Mouse (Mus musculus): ENCODE data around the gene Tmem220.
"Not testable (repeated sequence)": the region's sequence is repeated elsewhere in the genome, so short reads cannot be mapped to it uniquely, and the experiment has no call there.

Gene Tmem220

DNA sequence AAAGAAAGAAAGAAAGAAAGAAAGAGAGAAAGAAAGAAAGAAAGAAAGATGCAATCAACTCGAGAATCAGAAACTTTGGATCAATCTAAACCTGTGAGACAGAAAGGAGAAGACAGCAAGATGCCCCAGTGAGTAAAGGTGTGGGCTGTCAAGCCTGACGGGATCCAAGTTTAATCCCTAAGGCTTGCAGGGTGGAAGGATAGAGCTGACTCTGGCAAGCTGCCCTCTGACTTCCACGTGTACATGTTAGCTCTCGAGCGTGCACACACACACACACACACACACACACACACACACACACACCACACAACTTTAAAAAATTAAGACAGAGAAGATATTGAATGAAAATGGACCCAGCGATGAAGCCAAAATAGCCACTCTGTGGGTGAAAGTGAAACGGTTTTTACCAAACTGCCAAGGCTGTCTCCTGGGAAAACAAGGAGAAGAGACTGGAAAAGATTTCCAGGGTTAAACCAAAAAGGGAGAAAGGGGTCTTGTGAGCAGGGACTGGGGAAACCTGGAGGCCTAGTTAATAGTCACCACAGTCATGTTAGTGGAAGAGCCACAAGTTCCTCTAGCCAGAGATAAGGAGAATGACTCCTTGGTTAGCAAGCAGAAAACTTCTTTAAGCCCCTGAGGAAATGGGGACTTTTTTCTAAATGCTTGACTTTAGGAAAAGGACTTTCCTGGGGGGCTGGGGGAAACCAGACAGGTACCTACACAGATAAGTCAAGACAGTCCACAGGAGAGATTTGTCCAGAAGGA lies 5.1 kb upstream of the Tmem220 start:
- DNase-seq (ENCODE audit: low read depth), result no peak

DNA sequence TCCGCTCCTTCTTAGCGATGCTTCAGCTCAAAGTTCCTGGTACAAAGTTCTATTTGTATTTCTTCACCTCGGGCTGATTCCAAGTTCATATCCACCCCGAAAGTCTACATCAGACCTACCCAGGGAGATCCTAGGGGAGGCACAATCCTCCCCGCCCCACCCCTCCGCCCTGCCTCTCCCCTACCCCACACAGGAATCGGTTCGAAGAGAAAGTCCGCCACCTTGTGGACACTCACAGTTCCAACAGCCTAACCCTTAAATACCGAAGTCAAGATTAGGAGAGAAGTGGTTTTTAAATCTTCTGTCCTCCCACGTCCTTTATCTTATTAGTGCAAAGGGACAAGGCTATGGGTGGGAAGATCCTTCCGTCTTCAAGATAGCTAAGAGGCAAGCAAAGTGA lies 4.0 kb upstream of the Tmem220 start:
- peak; percentile 71 for DNase-seq (ENCODE audit: low read depth)

DNA sequence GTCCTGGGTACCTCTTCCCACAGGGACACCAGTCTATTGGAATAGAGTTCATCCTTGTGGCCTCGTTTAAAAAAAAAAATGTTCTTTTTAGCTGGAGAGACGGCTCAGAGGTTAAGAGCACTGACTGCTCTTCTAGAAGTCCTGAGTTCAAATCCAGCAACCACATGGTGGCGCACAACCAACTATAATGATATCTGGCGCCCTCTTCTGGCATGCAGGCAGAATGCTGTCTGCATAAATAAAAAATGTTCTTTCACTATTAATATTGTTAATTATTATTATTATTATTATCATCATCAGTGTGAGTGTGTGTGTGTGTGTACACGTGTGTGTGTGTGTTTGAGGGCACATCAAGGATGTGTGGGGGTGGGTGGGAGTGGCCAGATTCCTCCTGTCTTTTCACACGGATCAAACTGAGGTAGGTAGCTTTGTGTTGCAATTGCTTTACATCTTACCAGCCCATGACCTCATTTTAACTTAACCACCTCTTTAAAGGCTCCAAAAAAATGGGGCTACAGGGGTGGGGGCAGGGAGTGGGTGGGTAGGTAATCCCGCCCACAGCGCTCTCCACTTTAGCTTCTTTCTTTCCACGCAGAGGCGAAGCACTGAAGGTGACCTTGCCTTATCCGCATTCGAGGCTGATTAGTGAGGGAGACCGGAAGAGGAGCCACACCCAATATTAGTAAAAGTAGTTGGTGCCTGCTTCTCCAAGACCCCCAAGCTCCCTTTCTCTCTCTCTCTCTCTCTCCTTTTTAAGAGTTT lies 2.4 kb upstream of the Tmem220 start:
- peak; percentile 55 for DNase-seq (ENCODE audit: low read depth)

DNA sequence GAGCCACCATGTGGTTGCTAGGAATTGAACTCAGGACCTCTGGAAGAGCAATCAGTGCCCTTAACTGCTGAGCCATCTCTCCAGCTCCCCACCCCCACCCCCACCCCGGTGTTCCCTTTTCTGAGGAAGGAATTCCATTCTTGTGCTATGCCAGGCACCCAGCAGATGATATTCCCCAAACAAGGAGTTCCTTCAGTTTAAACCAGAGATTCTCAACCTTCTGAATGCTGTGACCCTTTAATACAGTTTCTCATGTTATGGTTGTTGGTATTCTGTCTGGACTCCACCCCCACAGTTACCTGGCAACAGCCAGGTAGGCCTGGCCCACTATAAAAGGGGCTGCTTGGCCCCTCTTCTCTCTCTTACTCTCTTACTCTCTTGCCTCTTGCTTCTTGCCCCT lies 1.8 kb upstream of the Tmem220 start:
- not testable (repeated sequence) for DNase-seq (ENCODE audit: low read depth)

DNA sequence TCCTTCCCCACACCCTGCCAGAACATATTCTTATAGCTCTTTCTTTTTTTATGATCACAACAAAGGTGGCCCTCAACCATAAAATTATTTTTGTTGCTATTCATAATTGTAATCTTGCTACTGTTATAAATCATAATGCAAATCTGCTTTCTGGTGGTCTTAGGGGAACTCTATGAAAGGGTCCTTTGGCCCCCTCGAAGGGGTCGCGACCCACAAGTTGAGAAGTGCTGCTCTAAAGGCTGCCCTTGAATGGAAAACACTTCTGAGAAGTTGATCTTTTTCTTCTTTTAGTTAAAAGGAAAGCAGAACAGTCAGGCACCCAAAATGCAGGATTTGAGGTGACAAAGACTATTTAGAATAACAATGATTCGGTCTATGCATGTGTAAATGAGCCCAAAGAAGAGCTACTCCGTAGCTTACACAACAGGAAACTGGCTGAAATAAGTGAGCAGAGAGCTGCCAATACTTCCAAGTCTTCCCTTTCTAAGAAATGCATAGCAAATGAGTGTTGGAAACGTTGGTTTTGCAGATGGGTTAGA lies 1.1 kb upstream of the Tmem220 start:
- no peak for DNase-seq (ENCODE audit: low read depth)

DNA sequence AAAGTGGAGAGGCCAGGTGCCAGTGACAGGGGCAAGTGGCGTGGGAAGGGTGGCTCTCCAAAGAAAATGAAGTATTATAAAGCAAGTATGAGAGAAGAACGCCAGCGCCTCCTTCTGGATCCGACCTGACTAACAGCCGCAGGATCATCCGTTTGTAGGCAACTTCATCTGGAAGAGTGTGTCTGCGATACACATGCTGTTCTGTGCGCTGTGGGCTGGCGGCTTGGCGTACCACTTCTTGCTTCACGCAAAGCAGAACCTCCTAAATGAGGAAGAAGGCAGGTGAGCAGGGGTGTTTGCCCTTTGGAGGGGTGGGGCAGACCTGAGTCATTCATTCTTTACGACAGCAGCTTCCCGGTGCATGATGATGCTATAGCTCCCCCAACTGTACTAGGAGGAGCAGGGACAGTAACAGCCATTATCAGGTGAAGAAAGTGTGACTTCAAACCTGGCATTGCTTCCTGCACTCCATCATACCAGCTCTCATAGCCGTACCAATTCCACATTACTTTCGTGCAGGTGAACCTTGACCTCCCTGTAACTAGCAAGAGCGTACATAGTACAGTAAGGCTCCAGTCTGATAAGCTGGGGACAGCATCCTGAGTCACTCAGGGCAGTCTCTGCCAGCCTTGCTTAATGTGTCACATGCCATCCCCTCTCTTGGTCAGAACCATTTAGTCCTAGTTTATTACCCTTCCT lies 6.1 kb downstream of the Tmem220 start:
- DNase-seq (ENCODE audit: low read depth), result no peak

DNA sequence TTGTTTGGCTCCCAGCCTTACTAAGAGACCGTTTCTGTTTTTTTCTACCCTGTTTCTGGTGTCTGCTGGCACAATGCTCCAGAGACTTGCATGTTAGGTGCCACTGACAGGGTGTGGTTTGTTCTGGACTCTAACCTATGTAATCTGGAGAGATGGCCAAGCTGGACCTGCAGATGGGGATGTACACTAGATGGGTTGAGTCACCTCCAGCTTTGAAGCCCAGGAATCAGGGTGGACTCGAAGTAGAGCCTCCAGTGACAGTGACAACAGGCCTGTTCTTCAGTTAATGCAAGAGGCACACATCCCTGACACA lies 6.6 kb downstream of the Tmem220 start:
- DNase-seq (ENCODE audit: low read depth), result no peak

DNA sequence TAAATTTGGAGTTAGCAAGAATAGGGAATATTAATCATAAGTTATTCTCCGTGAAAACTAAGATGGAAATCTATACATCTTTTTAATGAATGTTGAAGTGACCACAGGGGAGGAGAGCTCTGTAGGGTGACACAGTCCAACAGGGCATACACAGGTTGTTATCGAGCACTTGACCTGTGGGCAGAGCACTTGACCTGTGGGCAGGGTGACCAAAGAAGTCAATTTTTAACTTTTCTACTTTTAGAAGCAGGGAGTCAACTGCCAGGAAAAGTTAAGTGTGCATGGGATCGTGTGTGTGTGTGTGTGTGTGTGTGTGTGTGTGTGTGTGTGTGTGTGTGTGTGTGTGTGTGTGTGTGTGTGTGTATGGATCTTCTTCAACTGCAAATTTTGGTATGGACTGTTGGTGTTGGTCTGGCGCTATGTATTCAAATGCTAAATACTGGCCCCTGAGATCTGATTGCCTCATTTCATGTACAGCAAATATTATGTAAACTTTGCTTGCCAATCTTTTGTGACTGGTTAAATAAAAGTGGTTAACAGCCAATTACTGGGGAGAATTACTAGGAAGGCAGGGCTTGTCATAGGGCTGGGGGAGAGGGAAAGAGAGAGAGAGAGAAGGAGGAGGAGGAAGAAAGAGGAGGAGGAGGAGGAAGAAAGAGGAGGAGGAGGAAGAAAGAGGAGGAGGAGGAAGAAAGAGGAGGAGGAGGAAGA lies 10.0 kb downstream of the Tmem220 start:
- no peak for DNase-seq (ENCODE audit: low read depth)

DNA sequence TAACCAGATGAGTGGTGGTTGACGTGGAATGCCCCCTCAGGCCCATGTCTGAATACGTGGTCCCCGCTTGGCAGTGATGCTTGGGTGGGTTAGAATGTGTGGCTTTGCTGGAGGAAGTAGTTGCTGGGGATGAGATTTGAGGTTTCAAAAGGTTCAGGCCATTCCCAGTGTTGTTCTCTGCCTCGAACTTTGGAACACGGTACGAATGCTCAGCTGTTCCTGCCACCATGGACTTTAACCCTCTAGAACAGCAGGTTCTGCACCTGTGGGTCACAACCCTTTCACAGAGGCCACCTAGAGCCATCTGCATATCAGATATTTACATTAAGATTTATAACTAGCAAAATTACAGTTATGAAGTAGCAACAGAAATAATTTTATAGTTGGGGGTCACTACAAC lies 11.3 kb downstream of the Tmem220 start:
- DNase-seq (ENCODE audit: low read depth), result no peak

DNA sequence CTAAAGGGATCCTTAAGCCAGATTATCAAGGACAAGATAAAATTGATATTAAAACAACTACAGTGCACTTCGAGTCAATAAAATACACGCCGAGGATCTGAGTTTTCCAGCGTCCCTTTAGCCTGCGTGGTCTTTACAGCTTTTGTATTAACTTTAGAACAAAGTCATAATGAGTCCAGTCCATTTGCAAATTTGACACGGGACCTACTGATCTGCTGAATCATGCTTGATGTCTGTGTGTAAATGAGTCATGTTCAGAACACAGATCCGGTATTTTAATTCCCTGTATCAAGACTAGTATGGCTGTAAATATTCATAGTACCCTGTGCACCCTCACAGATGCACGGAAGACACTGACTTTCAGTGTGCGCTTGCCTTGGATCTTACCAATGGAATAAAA lies 11.9 kb downstream of the Tmem220 start:
- no peak for DNase-seq (ENCODE audit: low read depth)

DNA sequence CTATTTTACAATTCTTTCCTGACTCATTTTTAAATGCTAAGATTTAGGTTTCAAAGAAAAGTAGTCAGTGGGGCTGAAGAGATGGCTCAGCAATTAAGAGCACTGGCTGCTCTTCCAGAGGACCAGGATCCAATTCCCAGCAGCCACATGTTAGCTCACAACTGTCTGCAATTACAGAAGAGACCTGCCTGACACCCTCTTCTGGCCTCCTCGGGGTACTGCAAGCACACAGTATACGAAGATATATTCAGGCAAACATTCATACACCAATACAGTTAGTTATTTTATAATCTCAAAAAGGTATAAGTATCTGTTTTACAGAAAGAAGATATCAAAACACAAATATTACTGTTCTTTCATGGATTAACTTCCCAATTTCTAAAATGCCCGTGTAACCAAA lies 14.8 kb downstream of the Tmem220 start:
- peak; percentile 17 for DNase-seq (ENCODE audit: low read depth)

DNA sequence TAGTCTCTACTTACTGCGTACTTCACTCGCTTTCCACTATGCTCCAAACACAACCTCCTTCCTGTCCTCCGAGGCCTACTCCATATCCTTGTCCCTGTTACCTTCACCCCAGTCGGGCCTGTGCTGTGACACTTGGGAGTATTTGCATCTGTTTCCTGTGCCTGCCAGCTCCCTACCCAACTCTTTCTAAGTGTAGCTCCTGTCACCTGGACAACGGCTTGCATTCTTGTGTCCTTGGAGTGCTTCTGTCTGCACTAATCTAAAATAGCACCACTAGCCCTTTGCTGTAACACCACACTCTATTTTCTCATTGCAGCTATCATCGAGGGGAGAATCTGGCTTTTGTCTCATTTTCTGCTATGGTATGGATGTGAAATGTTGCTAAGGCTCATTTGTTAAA lies 15.5 kb downstream of the Tmem220 start:
- DNase-seq (ENCODE audit: low read depth), result no peak

DNA sequence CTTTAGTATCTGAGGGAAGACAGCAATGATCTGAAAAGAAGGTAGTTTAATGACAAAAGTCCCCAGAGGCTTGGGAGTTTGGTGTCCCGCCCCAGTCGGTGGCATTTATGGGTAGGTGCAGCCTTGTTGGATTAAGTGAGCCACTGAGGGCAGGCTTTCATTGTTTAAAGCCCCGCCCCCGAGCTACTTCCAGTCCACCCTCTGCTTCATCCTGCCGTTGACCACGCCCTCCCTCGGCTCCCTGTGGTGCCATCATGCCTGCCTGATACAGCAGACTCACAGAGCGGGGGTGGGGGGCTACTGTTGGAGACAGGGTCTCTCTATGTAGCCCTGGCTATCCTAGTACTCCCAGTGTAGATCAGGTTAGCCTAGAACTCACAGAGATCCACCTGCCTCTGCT lies 18.1 kb downstream of the Tmem220 start:
- no peak for DNase-seq (ENCODE audit: low read depth)

DNA sequence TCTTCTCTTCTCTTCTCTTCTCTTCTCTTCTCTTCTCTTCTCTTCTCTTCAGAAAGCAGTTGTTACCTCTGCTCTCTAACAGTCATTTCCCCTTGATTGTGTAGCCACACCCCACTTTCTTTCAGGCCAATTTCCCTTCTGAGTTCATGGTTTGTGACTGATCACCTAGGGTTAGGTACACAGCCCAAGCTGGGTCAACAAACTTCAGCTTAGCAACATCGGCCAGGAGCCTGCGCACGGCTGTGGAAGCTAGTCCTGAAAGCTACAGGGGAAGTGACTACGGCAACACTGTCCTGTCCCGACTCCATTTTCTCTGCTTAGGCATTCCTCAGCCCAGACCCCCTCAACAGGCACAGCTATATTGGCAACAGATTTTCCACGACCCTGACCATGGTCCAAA lies 20.0 kb downstream of the Tmem220 start:
- DNase-seq (ENCODE audit: low read depth), result no peak

DNA sequence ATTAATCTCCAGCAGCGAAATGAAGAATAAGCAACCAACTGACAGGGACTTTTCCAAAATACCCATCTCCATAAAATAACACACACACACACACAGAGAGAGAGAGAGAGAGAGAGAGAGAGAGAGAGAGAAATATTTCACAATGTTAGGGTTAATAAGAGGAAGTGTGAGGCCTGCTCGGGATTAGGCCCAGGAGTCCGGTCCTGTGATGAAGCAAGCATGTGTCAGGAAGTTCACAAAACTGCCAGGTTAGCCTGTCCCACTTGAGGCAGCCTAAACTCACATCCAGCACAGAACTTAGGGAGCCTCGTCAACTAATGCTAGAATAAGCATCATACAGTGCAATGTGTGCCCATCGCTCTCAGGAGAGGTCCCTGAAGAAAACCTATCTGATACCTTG lies 22.2 kb downstream of the Tmem220 start:
- no peak for DNase-seq (ENCODE audit: low read depth)

DNA sequence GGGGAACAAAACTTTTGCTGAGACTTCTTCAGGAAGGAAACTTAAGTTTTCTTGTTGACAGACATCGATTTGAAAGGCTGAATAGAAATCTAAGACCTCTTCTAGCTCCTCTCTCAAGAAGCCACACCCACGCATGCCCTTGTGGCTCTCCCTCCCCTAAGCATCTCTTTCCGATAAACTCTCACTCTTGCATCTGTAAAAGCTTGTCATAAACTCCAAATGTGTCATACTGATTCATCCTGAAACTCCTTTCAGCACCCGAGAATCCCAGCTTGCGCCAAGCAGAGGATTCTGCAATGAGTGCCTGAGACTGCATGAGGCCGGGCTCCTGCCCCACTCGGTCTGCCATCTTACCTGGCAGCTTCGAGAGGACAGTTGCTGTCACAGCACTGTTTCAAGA lies 23.5 kb downstream of the Tmem220 start:
- peak; percentile 29 for DNase-seq (ENCODE audit: low read depth)

DNA sequence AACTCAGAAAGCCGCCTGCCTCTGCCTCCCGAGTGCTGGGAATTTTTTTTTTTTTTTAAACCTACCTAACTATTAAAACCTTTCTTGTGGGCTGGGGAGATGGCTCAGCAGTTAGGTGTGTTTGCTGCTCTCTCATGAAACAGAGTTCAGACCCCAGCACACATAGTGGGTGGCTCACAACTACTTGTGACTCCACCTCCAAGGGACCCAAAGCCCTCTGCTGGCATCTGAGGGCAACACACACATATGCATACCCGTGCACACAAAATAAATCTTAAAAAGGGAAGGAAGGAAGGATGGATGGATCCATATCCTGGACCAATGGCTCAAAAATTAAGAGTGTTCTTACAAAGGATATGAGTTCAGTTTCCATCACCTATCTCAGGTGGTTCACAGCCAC lies 24.3 kb downstream of the Tmem220 start:
- peak; percentile 20 for DNase-seq (ENCODE audit: low read depth)

DNA sequence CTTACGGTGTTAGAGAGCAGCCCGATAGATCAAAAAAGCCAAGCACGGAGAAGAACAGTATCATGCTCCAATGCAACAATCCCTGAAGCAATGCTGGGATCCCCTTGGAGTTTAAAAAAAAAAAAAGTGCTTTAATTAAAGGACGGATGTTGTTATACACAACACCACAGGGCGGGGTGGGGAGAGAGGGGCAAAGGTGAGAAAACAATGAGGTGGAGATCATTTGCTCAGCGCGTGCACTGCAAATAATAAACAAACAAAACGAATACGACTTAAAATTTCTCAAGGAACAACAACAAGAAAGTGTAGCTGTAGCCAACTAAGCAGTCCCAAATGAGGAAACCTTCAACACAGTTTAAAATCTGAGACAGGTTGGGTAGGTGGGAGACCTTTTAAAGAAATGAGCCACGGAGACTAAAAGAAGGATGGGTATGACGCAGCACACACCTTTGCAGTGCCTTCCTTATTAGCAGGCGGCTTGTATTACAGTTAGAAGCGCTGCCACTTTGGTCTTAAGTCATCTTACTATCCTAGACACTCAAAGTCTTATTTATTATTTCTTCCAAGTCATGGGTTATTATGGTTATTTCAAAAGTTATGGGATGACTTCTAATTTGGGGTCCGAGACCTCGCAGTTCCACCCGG lies 26.8 kb downstream of the Tmem220 start:
- DNase-seq (ENCODE audit: low read depth), result peak; percentile 29

DNA sequence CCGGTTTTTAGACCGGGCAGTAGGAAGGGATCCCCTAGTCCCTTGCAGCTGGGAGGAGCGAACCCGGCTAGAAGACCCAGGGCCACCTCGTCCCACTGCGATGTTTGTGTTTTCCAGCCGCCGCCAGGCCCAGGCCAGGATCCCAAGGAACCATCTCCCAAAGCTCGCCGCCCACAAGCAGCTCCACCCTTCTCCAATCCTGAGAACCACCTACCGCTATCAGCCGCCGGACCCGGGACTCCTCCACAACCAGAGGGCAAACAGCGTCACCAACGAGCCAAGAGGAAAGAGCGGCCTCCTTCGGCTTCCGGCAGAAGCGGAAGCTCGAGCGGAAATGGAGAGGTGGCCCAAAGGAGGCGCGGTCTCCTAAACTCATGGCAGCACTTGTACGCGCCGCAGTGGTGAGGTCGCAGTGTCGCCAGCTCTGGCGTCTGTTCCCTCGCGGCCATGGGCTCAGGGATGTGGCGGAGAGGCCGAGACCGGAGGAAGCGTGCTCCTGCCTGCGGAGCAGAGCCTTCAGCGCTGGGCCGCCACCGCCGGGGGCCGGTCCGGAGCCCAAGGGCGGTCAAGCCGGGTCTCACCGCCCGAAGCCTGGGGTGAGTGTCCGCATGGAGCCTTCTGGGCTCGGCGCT lies 27.5 kb downstream of the Tmem220 start, which contains the start of the genes Adprm and Sco1:
Adprm (minus strand) TSS at position 274 of the 632 bp plus-strand sequence.
Sco1 (plus strand) TSS at position 350 of the 632 bp plus-strand sequence.
- DNase-seq (ENCODE audit: low read depth), result peak; percentile 92

DNA sequence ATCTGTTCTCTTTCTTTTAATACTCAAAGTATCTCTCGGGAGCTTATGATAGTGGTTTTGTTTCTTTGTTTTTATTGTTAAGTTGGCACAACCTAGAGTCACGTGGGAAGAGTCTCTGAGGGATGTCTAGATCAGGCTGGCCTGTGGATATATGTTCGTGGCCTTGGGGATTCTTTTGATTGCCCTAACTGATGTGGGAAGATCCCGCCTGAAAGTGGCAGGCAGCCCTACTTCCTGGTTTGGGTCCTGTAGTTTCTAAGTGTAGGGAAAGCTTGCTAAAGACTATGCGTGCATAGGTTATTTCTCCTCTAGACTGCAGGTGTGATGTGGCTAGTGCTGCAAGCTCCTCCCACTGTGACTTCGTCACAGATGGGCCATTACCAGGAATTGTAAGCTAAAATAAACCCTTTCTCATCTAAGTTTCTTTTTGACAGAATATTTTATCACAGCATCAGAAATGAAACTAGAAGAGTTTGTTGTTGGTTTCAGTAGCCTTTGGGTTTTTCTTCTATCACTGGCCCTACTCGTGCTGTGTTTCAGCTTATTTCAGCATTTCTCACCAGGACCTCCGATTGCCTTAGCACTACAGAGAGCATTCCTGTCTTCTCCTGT lies 29.9 kb downstream of the Tmem220 start:
- DNase-seq (ENCODE audit: low read depth), result no peak

DNA sequence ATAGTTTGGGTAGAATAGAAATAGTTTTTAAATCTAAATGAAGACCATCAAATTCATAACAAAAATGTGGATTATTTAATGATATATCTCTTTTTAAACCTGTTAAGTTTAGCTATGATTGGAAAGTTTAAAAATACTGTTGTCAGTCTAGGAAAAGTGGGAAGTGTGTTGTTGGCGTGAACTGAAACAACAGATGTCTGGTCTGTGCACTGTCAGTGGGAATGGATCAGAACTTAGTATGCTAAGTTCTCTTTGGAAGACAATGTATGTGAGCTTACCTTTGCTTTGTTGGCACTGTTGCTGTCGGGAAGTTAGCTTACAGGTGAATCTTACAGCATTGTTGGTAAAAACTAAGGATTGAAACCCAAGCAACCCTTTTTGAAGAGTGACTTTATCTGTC lies 36.4 kb downstream of the Tmem220 start:
- no peak for DNase-seq (ENCODE audit: low read depth)
